Mouse (Mus musculus) forebrain, embryonic 15.5 days (tissue): ENCODE measurements around the gene Terf2ip. TPM values are rescaled to one million over a fixed set of nuclear protein-coding genes. Genes with fewer than 3 reads are reported as not detected.
A peak's percentile ranks its signal among the peaks of the same experiment; 100 is the strongest.

Source experiments
- ATAC-seq: fragments of 200-750 bp; cut with Nextera tagmentation; replicated peaks from 2 replicates; pipeline ENCODE4 v1.8.0; 2017; ENCODE audit warnings: mild to moderate bottlenecking, moderate TSS enrichment, moderate library complexity
- H3K27ac ChIP-seq: fragments of 300-500 bp; sonication (generic); replicated peaks from 2 replicates; pipeline ENCODE4 v1.5.1; 2015; ENCODE audit warnings: mild to moderate bottlenecking, inconsistent platforms
- H3K27me3 ChIP-seq: fragments of 300-500 bp; sonication (generic); 2 replicates; pipeline ENCODE4 v1.6.1; 2015; ENCODE audit warnings: inconsistent platforms
- H3K36me3 ChIP-seq: fragments of 300-500 bp; sonication (generic); 2 replicates; pipeline ENCODE4 v1.6.1; 2015; ENCODE audit warnings: mild to moderate bottlenecking, inconsistent platforms
- H3K4me1 ChIP-seq: fragments of 300-500 bp; sonication (generic); 2 replicates; pipeline ENCODE4 v1.6.1; 2015; ENCODE audit warnings: inconsistent platforms
- H3K4me2 ChIP-seq: fragments of 300-500 bp; sonication (generic); replicated peaks from 2 replicates; pipeline ENCODE4 v1.6.1; 2015; ENCODE audit warnings: mild to moderate bottlenecking, inconsistent platforms
- H3K4me3 ChIP-seq: fragments of 300-500 bp; sonication (generic); 2 replicates; pipeline ENCODE4 v1.5.1; 2015; ENCODE audit warnings: mild to moderate bottlenecking, inconsistent platforms
- H3K9ac ChIP-seq: fragments of 300-500 bp; sonication (generic); replicated peaks from 2 replicates; pipeline ENCODE4 v1.6.1; 2015; ENCODE audit warnings: mild to moderate bottlenecking, inconsistent platforms
- H3K9me3 ChIP-seq: fragments of 300-500 bp; sonication (generic); 2 replicates; pipeline ENCODE4 v1.6.1; 2016; ENCODE audit warnings: inconsistent platforms
- WGBS: fragments of 180-500 bp; shearing (Covaris S2); methylation state at CpG from one replicate; pipeline ENCODE4 v1.1.7; 2015; ENCODE audit warnings: mixed read lengths; 5-methylcytosine and 5-hydroxymethylcytosine counted together
- polyA plus RNA-seq: library from polyadenylated mRNA; unstranded; fragments of >200 nt; fragmentation: Nextera tagmentation; extraction: Ambion mirVana; gene quantifications from 2 replicates; pipeline ENCODE4 v1.2.1, GENCODE M21; 2015

Terf2ip gene
- polyA plus RNA-seq, 1 experiment from 2014 or later: 56.2 TPM

DNA sequence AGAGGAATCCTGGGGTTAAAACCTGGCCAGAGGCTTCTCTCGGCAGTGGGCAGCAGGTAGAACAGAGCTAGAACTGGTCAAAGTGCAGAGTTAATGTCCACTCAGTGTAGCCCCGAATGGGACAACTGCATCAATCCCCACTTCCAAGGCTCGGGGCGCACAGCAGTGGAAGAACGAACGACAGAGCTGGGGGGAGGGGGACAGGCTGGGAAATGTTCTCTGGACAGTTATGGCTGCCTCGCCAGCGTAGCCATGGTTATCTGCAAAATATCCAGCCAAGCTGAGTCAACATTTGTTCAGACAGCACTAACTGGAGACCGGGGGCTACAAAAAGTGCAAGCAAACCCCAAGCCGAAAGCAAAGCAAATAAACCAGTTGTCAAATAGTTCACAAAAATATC, 33.1 kb upstream of the Terf2ip start:
- WGBS: 85% methylated on average over 10 of the region's 10 CpGs
- no peak overlapping the region for H3K4me2 ChIP-seq
- no peaks in the 10 kb centered on the region for H3K4me1 ChIP-seq
- H3K27me3 ChIP-seq: no peaks in the 10 kb centered on the region
- no peak overlapping the region for H3K9ac ChIP-seq
- H3K27ac ChIP-seq: no peak overlapping the region
- no peak for ATAC-seq
- peaks cover 13% of the 10 kb centered on the region for H3K36me3 ChIP-seq
- H3K9me3 ChIP-seq: no peaks in the 10 kb centered on the region
- no peak overlapping the region for H3K4me3 ChIP-seq

GRCm38 (mm10) chr8:111982116-111982515, 29.1 kb upstream of the Terf2ip start:
- no peak for ATAC-seq
- Histone ChIP-seq H3K36me3 (peaks cover 22% of the 10 kb centered on the region; the same call in 1 of the 2 replicates), H3K4me2 (no peak overlapping the region), H3K4me3 (no peak overlapping the region), H3K9me3 (no peaks in the 10 kb centered on the region), H3K9ac (no peak overlapping the region), H3K4me1 (no peaks in the 10 kb centered on the region), H3K27me3 (no peaks in the 10 kb centered on the region), H3K27ac (no peak overlapping the region)
- 80% methylated on average over 7 of the region's 7 CpGs for WGBS

GRCm38 (mm10) chr8:111984511-111984910, 26.7 kb upstream of the Terf2ip start:
- Histone ChIP-seq H3K27me3 (no peaks in the 10 kb centered on the region), H3K27ac (no peak overlapping the region), H3K36me3 (peaks cover 33% of the 10 kb centered on the region; the same call in 1 of the 2 replicates), H3K9ac (no peak overlapping the region), H3K4me1 (no peaks in the 10 kb centered on the region), H3K4me2 (no peak overlapping the region), H3K4me3 (no peak overlapping the region), H3K9me3 (no peaks in the 10 kb centered on the region)
- WGBS: 89% methylated on average over 10 of the region's 10 CpGs
- ATAC-seq: no peak

DNA sequence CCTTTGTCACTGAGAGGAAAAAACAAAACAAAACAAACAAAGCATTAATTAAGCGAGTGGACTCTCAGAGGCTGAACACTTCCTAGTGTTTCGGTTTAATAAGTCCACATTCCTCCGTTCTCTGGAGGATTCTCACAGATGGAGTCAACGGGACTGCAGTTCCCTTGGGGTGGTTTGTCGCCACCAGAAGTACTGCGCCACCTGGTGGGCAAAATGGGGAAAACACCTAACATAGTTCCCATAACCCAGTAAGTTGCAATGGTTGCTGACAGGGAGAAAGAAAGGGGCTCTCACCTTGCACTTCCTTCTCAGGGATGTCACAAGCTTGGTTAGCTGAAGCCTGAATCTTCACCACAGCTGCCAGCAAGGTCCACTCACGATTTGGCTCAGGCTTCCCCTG, 21.3 kb upstream of the Terf2ip start:
- no peaks in the 10 kb centered on the region for H3K27me3 ChIP-seq
- H3K27ac ChIP-seq: no peak overlapping the region
- peaks cover 11% of the 10 kb centered on the region for H3K4me1 ChIP-seq
- peaks cover 44% of the 10 kb centered on the region for H3K36me3 ChIP-seq
- 17% methylated on average over 7 of the region's 7 CpGs for WGBS
- H3K4me3 ChIP-seq: no peak overlapping the region
- no peak for ATAC-seq
- H3K4me2 ChIP-seq: no peak overlapping the region
- no peak overlapping the region for H3K9ac ChIP-seq
- no peaks in the 10 kb centered on the region for H3K9me3 ChIP-seq

DNA sequence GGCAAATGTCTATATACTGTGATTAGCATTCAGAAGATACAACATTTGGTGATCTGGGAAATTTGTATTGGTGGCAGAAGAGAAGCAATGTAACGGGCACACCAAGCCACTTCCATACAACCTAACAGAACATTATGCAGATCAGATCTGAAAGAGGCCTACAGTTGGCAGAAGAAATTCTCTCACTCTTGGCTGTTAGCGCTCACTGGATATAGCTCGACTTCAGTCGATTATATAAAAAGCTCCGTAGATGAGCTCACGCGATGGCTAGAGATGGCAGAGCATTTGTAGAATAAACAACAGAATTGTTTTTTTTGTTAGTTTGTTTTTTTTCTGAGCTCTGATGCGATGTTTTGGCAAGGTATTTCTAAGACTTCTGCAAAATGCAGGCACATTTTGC, 19.9 kb upstream of the Terf2ip start:
- no peaks in the 10 kb centered on the region for H3K27me3 ChIP-seq
- peaks cover 11% of the 10 kb centered on the region for H3K4me1 ChIP-seq
- 60% methylated on average over 8 of the region's 8 CpGs for WGBS
- peak overlapping the region; percentile 68 for H3K9ac ChIP-seq
- no peak for ATAC-seq
- H3K36me3 ChIP-seq: peaks cover 46% of the 10 kb centered on the region
- H3K9me3 ChIP-seq: no peaks in the 10 kb centered on the region
- peak overlapping the region; percentile 60 for H3K4me3 ChIP-seq
- peak overlapping the region; percentile 67 for H3K4me2 ChIP-seq
- H3K27ac ChIP-seq: no peak overlapping the region

DNA sequence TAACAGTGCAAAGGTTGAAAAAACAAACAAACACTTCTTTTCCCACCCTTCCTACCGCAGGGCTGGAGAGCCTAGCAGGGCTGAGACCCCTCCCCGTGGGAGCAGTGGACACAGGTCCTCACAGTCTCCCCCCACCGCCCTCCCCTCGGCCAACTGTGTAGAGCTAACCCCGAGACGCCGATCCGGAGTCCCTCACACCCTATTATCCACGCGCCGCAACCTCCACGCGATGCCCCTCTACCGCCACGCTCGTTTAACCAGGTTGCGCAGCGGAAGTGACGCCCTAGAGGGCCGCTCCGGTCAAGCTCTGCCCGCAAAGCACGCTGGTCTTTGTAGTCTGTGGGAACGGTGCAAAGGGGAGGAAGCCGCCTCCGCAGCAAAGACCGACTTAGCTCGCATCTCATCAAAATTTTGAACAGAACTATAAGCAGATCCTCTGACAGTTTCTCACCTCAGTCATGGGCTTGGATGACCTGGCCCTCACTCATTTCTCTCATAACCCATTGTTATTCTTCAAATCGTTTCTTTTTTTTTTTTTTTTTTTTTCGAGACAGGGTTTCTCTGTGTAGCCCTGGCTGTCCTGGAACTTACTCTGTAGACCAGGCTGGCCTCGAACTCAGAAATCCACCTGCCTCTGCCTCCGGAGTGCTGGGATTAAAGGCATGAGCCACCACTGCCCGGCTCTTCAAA, 19.0 kb upstream of the Terf2ip start, which contains the start of gene Adat1:
Gene Adat1, minus strand, starts transcription at position 290 of the 690 bp plus-strand sequence.
- H3K9me3 ChIP-seq: no peaks in the 10 kb centered on the region
- 6% methylated on average over 33 of the region's 33 CpGs for WGBS
- H3K4me2 ChIP-seq: peak within 1 kb of the TSS; percentile 67
- peaks cover 11% of the 10 kb centered on the region for H3K4me1 ChIP-seq
- H3K4me3 ChIP-seq: peak within 1 kb of the TSS; percentile 60
- H3K27me3 ChIP-seq: no peaks in the 10 kb centered on the region
- peak within 1 kb of the TSS; percentile 68 for H3K9ac ChIP-seq
- peaks cover 51% of the 10 kb centered on the region for H3K36me3 ChIP-seq
- no peak within 1 kb of the TSS for H3K27ac ChIP-seq
- peak; percentile 97 for ATAC-seq

GRCm38 (mm10) chr8:111992703-111993039, 18.5 kb upstream of the Terf2ip start:
- no peaks in the 10 kb centered on the region for H3K27me3 ChIP-seq
- no peak overlapping the region for H3K27ac ChIP-seq
- H3K4me3 ChIP-seq: 0 out of 2 replicates have a peak overlapping the region, but pooled peaks have one; percentile 60
- H3K9me3 ChIP-seq: no peaks in the 10 kb centered on the region
- 73% methylated on average over 3 of the region's 3 CpGs for WGBS
- ATAC-seq: no peak
- peaks cover 52% of the 10 kb centered on the region for H3K36me3 ChIP-seq
- peaks cover 11% of the 10 kb centered on the region for H3K4me1 ChIP-seq
- H3K9ac ChIP-seq: peak overlapping the region; percentile 68; the same call in 1 of the 2 replicates
- peak overlapping the region; percentile 67 for H3K4me2 ChIP-seq

- H3K9me3 ChIP-seq: no peaks in the 10 kb centered on the region
- ATAC-seq: no peak
- H3K9ac ChIP-seq: no peak overlapping the region
- H3K27ac ChIP-seq: no peak overlapping the region
- H3K4me2 ChIP-seq: no peak overlapping the region
- H3K27me3 ChIP-seq: no peaks in the 10 kb centered on the region
- no peak overlapping the region for H3K4me3 ChIP-seq
- peaks cover 55% of the 10 kb centered on the region for H3K36me3 ChIP-seq
- H3K4me1 ChIP-seq: peaks cover 4% of the 10 kb centered on the region
Measured at GRCm38 (mm10) chr8:112004754-112005153, 6.4 kb upstream of the Terf2ip start.

DNA sequence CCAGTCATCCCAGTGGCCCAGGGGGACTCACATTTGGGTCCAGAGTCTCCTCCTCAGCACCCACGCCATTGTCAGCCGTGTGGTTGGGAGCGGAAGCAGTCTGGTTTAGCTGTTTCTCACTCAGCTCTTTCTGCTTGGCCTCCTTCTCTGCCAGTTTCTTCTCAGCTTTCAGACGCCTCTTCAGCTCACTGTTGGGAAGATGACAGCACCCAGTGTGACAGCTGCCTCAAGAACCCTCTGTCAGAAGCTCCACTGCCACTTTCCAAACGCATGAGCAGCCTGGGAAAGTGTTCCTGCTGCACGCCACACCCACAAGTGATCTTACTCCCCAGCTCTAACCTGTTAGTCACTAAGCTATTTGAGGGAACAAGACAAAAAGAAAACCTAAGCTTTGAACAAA, 5.6 kb upstream of the Terf2ip start:
- 93% methylated on average over 6 of the region's 6 CpGs for WGBS
- H3K4me3 ChIP-seq: no peak overlapping the region
- ATAC-seq: no peak

GRCm38 (mm10) chr8:112007669-112008068, 3.5 kb upstream of the Terf2ip start:
- Histone ChIP-seq H3K36me3 (peaks cover 26% of the 10 kb centered on the region), H3K4me3 (no peak overlapping the region), H3K27ac (no peak overlapping the region), H3K4me1 (peaks cover 22% of the 10 kb centered on the region), H3K9me3 (no peaks in the 10 kb centered on the region), H3K27me3 (no peaks in the 10 kb centered on the region), H3K4me2 (no peak overlapping the region), H3K9ac (no peak overlapping the region)
- ATAC-seq: no peak
- 98% methylated on average over 2 of the region's 2 CpGs for WGBS

More for the DNA sequence above, 5.6 kb upstream of the Terf2ip start:
- Histone ChIP-seq H3K9ac (no peak overlapping the region), H3K36me3 (peaks cover 47% of the 10 kb centered on the region), H3K27ac (no peak overlapping the region), H3K9me3 (no peaks in the 10 kb centered on the region), H3K27me3 (no peaks in the 10 kb centered on the region), H3K4me1 (peaks cover 13% of the 10 kb centered on the region), H3K4me2 (no peak overlapping the region)

GRCm38 (mm10) chr8:112009558-112009957, 1.6 kb upstream of the Terf2ip start:
- 0 out of 2 replicates have a peak overlapping the region, but pooled peaks have one; percentile 90 for H3K4me2 ChIP-seq
- H3K4me3 ChIP-seq: no peak overlapping the region
- no peak for ATAC-seq
- WGBS: 94% methylated on average over 7 of the region's 7 CpGs
- H3K9ac ChIP-seq: no peak overlapping the region
- no peaks in the 10 kb centered on the region for H3K9me3 ChIP-seq
- H3K27ac ChIP-seq: no peak overlapping the region
- H3K27me3 ChIP-seq: no peaks in the 10 kb centered on the region
- peaks cover 29% of the 10 kb centered on the region for H3K4me1 ChIP-seq
- H3K36me3 ChIP-seq: peaks cover 10% of the 10 kb centered on the region; the same call in 1 of the 2 replicates

DNA sequence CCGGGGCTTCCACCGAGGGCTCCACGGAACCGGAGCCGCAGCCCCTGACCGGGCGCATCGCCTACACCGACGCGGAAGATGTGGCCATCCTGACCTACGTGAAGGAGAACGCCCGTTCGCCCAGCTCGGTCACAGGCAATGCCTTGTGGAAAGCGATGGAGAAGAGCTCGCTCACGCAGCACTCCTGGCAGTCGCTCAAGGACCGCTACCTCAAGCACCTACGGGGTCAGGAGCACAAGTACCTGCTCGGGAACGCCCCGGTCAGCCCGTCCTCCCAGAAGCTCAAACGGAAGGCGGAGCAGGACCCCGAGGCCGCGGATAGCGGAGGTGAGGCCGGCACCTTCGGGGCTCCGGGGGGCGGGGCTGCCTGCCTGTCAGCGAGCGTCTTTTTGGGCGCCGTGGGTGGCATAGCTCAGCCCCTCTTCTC, 631 bp downstream of the Terf2ip start:
- Histone ChIP-seq H3K27ac (peak overlapping the region; percentile 87), H3K27me3 (no peaks in the 10 kb centered on the region), H3K4me3 (peak overlapping the region; percentile 95), H3K9ac (peak overlapping the region; percentile 94), H3K4me2 (peak overlapping the region; percentile 90), H3K36me3 (0 out of 2 replicates have a peak, but pooled peaks cover 9% of the 10 kb centered on the region), H3K4me1 (peaks cover 29% of the 10 kb centered on the region), H3K9me3 (no peaks in the 10 kb centered on the region)
- under 1% methylated on average over 40 of the region's 40 CpGs for WGBS
- no peak; the same call in 1 of the 2 replicates for ATAC-seq

DNA sequence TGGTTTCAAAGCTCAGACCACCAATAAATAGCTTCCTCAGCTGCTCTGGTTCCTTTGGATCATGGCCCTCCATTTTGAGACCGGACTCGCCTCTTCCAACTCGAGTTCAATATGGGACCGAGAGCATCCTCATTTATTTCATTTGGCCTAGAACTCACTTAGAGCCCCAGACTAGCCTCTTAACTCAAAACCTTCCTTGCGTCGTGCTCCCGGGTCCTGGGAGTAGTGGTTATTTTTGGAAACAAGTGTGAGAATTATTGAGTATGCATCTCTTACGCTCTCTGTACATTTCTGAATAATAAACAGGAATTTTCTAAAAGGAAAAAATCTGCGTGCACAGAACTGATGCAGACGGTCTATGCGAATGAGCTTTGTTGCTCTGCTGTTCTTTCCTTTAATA, 3.7 kb downstream of the Terf2ip start, which contains the start of gene Gm6793:
Gene Gm6793, minus strand, starts transcription at position 101 of the 400 bp plus-strand sequence.
- WGBS: 88% methylated on average over 11 of the region's 11 CpGs

More for the DNA sequence above, 3.7 kb downstream of the Terf2ip start, which contains the start of gene Gm6793:
- Histone ChIP-seq H3K9ac (no peak within 1 kb of the TSS), H3K4me1 (peaks cover 22% of the 10 kb centered on the region), H3K27me3 (no peaks in the 10 kb centered on the region), H3K36me3 (peaks cover 37% of the 10 kb centered on the region), H3K27ac (no peak within 1 kb of the TSS), H3K4me3 (no peak within 1 kb of the TSS), H3K9me3 (no peaks in the 10 kb centered on the region), H3K4me2 (no peak within 1 kb of the TSS)
- no peak for ATAC-seq
